Mouse (Mus musculus): ENCODE measurements around the gene Alox5.

- TF ChIP-seq POLR2A (IDR thresholded peaks at IDR 0.05; ENCODE audit: extremely low read depth, insufficient read depth, low read length) = no peak
- TF ChIP-seq CTCF (IDR thresholded peaks at IDR 0.05; ENCODE audit: extremely low read depth, insufficient read depth, low read length) = no peak
Observed at GRCm38 (mm10) chr6:116455781-116456180, 5.2 kb downstream of the Alox5 start.

Measured in cortical plate, adult 2 months (tissue).